Mouse (Mus musculus): ENCODE measurements around the gene Fndc9.

Gene Fndc9

GRCm38 (mm10) chr11:46282612-46283011 lies 47.3 kb downstream of the Fndc9 start:
- no peak for DNase-seq

GRCm38 (mm10) chr11:46283800-46284199 lies 48.5 kb downstream of the Fndc9 start:
- no peak for DNase-seq

- no peak for DNase-seq
Measured at GRCm38 (mm10) chr11:46286803-46287202, 51.5 kb downstream of the Fndc9 start.

GRCm38 (mm10) chr11:46288091-46288490 lies 52.8 kb downstream of the Fndc9 start:
- DNase-seq, result no peak

GRCm38 (mm10) chr11:46289022-46289421 lies 53.7 kb downstream of the Fndc9 start:
- no peak for DNase-seq

Data from thymus, postnatal 36 days (tissue).